Mouse (Mus musculus): ENCODE results near the gene Vgf. TPM values are rescaled to one million over a fixed set of nuclear protein-coding genes. Genes with fewer than 3 reads are reported as not detected.
A peak's percentile ranks its signal among the peaks of the same experiment; 100 is the strongest.

The Vgf gene
- total RNA-seq, 2 experiments from 2014 or later, result not detected

DNA sequence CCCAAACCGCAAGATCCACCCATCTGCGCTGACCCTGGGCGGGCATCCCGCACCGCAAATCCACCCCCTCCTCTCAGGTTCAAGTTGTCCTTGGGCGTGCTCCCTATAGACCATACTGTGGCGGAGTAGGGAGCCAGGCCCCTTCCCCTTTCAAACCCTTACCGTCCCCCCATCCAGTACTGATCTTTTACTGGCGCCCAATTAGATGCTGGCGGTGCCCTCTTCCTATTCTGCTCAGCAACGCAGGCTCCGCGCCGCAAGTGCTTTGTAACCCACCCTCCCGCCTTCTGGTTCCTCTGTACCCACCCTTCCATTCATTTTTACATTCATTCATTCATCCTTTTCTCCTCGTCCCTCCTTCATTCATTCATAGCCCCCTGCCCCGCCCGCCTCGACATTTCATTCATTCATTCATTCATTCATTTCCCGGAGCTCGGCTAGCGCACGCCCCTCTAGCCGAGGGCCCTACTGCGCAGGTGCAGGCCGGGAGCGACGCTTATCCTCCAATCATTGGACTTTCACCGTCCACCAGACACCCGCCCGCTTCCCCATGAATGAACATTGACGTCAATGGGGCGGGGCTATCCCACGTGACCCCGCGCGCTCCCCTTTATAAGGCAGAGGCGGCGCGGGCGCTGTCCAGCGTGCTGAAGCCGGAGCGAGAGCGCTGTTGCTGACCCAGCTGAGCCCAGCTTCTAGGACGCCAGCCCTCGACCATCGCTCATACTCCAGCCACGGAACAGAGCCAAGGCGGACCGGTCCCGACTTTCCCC lies 3.6 kb downstream of the Vgf start:
- DNase-seq, result peak; percentile 91 to 92
- intact Hi-C loops (cut with DNase I), result loop anchor here (5.0 kb wide), 1 partner anchor 32 kb away; no protein-coding TSS in a partner anchor

DNA sequence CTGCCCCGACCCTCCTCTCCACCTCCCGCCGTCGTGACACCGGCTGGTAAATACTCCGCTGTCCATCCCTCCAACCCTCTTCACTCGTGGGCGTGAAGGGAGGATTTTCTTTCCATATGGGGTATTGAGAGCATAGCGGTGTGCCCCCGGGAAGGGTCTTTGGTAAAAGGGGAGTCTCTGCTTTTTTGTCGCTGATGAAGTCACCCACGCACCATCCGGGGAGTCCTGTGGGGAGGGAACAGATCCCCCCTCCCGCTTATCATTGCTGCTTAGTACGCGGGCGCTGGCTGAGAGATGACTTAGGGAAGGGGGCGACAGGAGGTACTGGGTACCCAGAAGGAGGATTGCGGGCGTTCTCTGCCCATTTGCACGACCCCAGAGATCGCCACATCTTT lies 4.2 kb downstream of the Vgf start:
- no peak for DNase-seq
- intact Hi-C loops (cut with DNase I), result no loop called here

DNA sequence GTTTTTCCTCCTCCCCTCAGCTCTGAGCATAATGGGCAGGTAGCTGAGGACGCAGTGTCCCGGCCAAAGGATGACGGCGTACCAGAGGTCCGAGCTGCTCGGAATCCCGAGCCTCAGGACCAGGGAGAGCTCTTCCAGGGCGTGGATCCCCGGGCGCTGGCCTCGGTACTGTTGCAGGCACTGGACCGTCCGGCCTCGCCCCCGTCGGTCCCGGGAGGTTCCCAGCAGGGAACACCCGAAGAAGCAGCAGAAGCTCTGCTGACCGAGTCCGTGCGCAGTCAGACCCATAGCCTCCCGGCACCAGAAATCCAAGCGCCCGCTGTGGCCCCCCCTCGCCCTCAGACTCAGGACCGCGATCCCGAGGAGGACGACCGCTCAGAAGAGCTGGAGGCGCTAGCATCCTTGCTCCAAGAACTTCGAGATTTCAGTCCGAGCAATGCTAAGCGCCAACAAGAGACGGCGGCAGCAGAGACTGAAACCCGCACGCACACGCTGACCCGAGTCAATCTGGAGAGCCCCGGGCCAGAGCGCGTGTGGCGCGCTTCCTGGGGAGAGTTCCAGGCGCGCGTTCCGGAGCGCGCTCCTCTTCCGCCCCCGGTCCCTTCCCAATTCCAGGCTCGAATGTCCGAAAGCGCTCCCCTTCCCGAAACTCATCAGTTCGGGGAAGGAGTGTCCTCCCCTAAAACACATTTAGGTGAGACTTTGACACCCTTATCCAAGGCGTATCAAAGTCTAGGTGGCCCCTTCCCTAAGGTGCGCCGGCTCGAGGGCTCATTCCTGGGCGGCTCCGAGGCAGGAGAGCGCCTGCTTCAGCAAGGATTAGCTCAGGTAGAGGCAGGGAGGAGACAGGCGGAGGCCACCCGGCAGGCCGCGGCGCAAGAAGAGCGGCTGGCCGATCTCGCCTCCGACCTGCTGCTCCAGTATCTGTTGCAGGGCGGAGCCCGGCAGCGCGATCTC lies 5.2 kb downstream of the Vgf start:
- peak in 1 of 2 experiments; percentile 24 for DNase-seq
- intact Hi-C loops (cut with DNase I), result no loop called here

DNA sequence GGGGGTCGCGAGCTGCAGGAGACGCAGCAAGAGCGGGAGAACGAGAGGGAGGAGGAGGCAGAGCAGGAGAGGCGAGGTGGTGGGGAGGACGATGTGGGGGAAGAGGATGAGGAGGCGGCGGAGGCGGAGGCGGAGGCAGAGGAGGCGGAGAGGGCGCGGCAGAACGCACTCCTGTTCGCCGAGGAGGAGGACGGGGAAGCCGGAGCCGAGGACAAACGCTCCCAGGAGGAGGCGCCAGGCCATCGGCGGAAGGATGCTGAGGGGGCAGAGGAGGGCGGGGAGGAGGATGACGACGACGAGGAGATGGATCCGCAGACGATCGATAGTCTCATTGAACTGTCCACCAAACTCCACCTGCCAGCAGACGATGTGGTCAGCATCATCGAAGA lies 5.8 kb downstream of the Vgf start:
- no peak for DNase-seq
- intact Hi-C loops (cut with DNase I), result no loop called here

DNA sequence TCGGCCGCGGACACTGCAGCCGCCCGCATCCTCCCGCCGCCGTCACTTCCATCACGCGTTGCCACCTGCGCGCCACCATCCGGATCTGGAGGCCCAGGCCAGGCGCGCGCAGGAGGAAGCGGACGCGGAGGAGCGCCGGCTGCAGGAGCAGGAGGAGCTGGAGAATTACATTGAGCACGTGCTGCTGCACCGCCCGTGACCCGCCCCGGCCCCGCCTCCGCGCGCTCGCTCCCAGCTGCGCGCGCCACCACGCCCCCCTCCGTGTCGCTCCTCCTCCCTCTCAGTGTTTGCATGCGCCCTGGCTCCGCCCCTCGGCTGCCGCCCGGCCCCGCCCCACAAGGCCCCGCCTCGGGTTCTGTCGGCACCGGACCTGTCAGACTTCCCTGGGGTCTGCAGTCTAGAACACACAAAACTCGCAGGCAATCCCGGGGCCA lies 6.5 kb downstream of the Vgf start:
- peak; percentile 71 to 82 for DNase-seq
- intact Hi-C loops (cut with DNase I), result no loop called here

DNA sequence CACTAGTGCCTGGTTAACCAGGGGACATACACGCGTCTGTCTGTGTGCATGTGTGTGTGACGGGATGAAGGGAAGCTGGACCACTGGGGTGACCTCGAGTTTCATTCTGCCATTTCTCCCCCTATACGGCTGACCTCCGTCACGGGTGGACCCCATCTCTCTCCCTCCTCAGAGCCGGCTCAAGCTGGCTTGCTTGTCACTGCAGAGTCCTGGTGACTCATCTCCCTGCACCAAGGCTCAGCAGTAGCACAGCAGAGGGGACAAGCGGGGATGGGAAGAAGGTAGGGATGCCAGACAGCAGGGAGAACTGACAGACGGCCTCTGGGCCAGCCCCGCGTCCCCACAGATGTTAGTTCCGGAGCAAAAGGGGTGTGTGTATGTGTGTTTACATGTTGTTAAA lies 10.0 kb downstream of the Vgf start:
- no peak for DNase-seq
- intact Hi-C loops (cut with DNase I), result no loop called here

DNA sequence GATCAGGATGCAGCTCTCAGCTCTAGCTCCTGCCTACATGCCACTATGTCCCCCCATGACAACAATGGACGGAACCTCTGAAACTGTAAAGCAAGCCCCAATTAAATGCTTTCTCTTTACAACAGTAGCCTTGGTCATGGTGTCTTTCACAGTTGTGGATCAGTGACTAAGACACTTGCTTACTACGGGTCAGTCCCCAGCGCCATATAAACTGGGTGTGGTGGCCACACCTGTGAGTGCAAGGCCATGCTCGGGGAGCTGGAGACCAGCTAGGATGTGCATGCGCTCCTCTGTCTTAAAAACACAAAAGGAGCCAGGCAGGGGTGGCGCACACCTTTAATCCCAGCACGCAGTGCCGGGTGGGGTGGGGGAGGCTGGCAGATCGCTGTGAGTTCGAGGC lies 13.3 kb downstream of the Vgf start:
- no peak for DNase-seq
- intact Hi-C loops (cut with DNase I), result no loop called here

DNA sequence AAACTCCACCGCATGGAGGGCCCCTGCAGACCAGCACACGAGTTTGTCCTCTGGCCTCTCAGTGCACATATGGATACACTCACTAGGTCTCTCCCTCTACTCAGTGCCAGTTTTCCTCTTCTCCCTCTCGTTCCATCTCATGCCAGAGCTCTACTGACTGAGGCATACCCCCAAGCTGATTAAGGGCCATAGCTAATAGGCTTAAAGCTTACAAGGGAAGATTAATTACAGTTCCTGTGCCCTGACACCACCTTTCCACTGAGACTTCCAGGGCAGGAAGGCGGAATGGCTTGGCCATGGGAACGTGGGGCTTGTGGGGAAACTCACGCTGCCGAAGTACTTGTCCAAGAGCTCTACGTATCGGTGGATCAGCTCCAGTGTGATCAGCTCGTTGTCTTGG lies 15.2 kb downstream of the Vgf start:
- no peak for DNase-seq
- intact Hi-C loops (cut with DNase I), result no loop called here

DNA sequence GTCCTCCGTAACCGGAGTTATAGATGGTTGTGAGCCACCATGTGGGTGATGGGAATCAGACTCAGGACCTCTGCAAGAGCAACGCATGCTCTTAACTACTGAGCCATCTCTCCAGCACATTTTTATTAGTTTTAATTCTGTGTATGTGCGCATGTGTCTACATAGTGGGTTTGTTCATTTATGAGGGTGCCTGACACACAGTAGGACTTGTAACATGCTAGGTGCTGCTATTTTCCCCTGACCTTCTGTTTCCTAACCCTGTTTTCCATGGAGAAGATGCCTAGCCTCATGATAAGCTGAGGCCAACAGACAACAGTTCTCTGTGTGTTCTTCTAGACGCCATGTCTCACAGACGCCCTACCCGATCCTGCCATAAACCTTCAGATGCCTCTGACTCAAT lies 17.8 kb downstream of the Vgf start:
- no peak for DNase-seq
- intact Hi-C loops (cut with DNase I), result no loop called here

DNA sequence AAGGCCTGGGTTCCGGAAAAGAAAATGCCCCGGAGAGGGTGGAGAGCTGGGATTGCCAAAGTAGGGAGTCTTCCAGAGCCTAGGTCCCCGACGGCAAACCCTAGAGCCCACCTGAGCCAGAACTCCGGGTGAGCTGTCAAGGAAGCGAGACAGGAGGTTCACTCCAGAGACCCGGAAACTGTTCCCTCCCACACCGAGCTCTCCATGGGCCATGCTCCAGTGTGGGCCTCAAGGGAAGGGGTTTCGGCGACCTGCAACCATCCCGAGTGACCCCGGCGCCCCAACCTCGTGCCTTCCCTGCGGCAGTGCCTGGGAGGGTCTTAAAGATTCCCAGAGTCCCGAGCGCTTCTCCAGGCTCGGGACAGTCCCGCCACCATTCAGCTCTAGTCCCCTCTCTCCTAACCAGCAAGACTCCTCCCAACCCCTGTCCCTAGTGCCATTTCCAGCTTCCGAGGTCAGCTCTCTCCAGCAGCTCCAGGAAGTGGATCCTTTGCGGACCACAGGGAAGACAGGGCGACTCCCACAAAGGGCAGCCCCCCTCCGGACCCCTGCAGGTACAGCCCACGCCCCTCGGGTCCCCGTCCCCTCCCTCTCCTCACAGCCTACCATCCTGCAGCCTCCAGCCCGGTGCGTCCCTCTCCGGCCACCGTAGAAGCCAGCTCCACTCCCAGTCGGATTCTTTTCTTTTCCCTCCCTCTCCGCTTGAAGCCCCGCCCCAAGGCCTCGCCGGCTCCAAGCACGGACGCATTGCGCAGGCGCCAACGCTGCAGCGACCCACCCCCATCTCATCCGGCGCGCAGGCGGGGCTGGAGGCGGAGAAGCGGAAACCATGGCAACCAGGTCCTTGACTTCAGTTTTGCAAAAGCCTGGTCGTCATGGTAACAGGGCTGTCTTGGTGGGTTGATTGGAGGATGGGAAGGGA lies 19.5 kb downstream of the Vgf start, which contains the start of gene Ap1s1:
Ap1s1 (minus strand) TSS at position 734 of the 922 bp plus-strand sequence.
- intact Hi-C loops (cut with DNase I), result no loop called here
- DNase-seq, result peak; percentile 90 to 95

DNA sequence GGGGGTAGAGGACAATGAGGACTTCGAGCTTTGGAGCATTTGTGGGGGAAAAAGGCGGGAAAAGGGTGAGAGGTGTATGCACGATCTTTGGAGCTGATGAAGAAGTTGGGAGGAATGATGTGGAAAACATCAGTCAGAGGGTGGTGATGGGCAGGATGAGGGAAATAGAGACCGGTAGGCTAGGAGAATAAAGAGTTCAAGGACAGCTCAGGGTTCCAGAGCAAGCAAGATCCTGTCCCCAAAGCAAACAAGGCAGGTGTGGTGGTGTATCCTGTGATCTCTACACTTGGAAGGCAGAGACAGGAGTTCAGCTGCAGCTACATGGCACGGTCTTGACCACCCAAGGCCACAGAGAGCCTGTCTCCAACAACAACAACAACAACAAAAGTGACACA lies 20.1 kb downstream of the Vgf start:
- no peak for DNase-seq
- intact Hi-C loops (cut with DNase I), result no loop called here

DNA sequence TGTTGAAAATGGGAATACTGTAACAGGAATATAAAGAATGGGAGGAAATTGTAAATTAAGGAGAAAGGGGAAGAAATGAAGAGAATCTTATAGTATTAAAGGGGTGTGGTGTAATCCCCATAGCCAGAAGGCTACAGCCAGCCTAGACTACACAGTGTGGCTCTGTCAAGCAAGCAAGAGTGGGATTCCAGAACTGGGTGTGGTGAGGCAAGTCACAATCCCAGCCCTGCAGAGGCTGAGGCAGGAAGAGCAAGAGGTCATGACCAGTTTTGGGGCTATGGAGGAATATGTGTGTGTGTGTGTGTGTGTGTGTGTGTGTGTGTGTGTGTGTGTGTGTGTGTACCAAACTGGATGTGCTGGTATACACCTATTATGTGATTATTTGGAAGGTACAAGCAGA lies 20.8 kb downstream of the Vgf start:
- intact Hi-C loops (cut with DNase I), result no loop called here
- DNase-seq, result no peak

DNA sequence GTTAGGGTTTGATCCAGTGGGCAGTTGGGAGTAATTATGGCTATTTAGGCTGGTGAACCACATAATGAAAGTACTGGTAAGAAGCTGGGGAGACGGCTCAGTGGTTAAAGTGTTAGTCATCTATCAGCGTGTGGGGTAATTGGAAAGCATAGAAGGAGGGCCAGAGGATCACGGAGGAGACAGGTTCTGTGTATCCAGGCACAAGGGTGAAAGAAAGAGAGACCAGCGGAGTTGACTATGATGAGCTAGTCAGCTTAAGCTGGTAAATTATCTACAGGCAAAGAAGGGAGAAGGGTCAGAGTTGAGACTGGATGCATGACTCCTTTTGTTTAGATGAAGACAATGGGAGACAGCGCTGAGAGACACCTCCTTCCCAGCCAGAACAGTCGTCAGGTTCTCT lies 24.9 kb downstream of the Vgf start:
- intact Hi-C loops (cut with DNase I), result no loop called here
- DNase-seq, result no peak

DNA sequence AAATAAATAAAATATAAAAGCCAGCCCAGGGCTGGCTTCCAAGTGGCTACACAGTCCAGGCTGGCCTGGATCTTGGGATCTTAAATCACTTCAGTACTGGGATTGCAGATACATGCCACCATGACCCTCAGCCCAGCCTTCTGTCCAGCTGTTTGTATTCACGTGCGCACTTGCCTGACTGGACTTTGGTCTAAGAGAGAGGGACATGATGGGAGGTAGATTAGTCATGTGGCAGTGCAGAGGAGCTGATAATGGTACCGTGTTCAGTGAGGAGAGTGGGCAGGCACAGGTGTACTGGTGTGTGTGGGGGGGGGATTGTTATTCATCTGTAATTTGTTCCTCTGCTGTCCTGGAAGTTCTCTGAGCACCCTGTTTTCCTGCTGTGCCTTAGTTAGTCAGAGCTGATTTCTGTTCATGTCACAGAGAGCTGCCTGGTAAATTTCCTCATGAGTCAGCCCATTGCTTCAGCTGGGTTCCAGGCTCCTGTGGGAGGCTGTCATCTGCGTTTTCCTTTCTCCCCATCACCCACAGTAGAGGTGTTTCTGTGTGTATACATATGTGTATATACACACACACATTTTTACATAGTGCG lies 25.8 kb downstream of the Vgf start:
- no peak for DNase-seq
- intact Hi-C loops (cut with DNase I), result no loop called here

DNA sequence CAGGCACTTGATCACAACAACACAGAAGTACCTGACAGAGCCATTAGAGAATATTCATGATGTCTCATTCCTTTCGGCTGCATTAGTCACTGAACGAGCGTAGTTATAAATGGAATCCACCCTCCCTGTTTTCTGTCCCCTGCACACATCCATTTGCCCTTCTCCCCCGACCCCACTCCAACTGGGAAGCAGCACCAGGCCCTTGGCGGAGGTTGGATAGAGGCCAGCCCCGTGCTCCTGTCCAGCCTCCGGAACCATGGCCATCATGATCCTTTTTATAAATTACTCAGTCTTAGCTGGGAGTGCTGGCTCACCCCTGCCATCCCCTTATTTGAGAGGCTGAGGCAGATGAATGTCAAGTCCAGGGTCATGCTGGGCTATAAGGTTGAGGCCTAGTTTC lies 28.1 kb downstream of the Vgf start:
- intact Hi-C loops (cut with DNase I), result no loop called here
- DNase-seq, result no peak

DNA sequence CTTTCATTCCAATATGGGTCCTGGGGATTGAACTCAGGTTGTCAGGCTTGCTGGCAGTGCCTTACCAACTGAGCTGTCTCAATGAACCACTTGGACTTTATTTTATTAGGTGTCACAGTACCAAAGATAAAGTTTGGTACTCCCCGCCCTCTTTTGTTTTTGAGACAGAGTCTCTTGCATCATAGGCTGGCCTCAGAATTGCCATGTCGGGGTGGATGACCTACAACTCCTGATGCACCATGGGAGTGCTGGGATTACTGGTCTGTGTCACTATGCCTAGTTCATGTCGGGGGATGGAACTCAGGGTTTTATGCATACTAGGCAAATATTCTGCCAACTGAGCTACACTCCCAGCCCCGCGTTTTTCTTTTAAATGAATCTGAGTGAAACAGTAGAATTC lies 28.7 kb downstream of the Vgf start:
- intact Hi-C loops (cut with DNase I), result no loop called here
- no peak for DNase-seq

DNA sequence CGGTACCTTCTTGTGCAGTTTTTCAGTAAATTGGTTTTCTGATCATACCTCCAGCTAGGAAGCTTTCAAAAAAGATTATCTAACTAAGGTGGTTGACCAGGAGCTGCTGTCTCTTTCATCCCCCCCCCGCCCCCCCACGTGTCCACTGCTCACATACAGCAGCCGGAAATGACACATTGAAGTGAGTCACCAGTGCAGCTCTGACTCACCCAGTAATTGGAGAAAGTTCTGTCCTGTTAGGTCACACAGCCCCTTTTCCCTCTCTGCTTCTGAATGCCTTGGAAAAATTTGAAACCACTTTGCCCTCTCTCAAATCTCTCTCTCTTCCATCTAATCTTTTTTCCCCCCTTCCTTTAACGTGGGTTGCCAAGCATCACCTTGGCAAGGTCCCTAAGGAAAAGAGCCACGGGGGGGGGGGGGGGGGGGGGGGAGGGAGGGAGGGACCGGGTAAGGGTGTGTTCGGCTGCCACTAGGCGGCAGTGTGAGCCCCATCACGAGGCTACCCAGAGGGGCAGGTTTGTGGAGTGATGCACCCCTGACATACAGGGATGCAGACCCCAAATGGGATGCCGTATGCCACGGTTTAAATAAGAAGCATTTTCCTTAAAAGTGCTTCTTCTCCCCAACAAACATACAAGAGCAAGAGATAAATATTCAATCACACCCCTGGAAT lies 35.8 kb downstream of the Vgf start:
- DNase-seq, result peak; percentile 38 to 63

DNA sequence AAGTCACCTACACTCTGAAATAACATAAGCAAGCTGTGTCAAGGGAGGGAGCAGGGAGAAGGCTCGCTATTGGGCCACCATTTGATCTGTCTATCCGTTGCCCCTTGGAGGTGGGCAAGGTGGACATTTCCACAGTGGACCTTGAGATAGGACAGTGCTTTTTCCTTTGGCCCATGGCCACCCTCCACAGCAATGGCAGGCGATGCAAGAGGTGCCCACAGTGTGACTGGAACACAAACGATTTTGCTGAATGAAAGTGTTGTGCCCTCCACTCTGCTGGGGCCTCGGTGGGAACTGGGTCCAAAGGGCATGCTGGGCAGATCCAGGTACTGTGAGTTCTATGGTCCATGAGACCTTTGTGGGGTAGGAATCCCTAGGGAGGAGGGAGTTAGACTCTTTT lies 36.4 kb downstream of the Vgf start:
- no peak for DNase-seq
- intact Hi-C loops (cut with DNase I), result loop anchor here (1.0 to 5.0 kb wide), 2 partner anchors 35 to 44 kb away; partner anchors contain the start of gene Vgf

More for the DNA sequence above, 35.8 kb downstream of the Vgf start:
- intact Hi-C loops (cut with DNase I), result loop anchor here (1.0 to 5.0 kb wide), 2 partner anchors 35 to 44 kb away; partner anchors contain the start of gene Vgf

DNA sequence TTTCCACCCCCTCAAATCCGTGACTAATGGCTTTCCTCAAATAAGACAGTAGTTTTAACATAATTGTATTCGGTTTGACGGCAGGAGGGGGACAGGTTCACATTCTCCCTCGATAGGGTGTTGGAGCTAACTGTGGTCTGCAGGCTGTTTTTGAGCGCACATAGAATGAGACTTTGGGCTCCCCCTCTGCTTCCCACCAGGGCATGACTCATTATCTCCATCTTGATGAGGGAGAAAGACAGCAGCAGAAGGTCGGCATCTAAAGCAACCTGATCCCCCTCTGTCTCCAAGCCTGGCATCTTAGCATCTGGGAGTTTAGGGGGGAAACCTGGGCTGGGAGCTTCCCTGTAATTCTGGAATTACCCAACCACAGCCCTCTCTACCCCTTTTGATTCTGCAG lies 39.3 kb downstream of the Vgf start:
- DNase-seq, result no peak
- intact Hi-C loops (cut with DNase I), result no loop called here

All from gastrocnemius, postnatal 36 days (tissue).